Mouse (Mus musculus) hindbrain, embryonic 11.5 days (tissue): Measurements from ENCODE around the gene Hfe. TPM values are rescaled to one million over a fixed set of nuclear protein-coding genes. Genes with fewer than 3 reads are reported as not detected.
"Not testable (repeated sequence)": the region's sequence is repeated elsewhere in the genome, so short reads cannot be mapped to it uniquely, and the experiment has no call there.

ENCODE experiments used
- ATAC-seq: fragments of 200-750 bp; cut with Nextera tagmentation; 2 replicates; pipeline ENCODE4 v1.8.0; 2017; ENCODE audit warnings: mild to moderate bottlenecking, moderate TSS enrichment, moderate library complexity; ENCODE audit not compliant: low FRiP score
- DNase-seq: peaks from one replicate; pipeline ENCODE4 v3.0.0-alpha.2; 2015; ENCODE audit warnings: low spot score
- H3K27ac ChIP-seq: fragments of 300-500 bp; sonication (generic); 2 replicates; pipeline ENCODE4 v1.5.1; 2014; ENCODE audit warnings: mild to moderate bottlenecking, low read depth, low read length
- H3K27me3 ChIP-seq: fragments of 300-500 bp; sonication (generic); 2 replicates; pipeline ENCODE4 v1.6.1; 2014; ENCODE audit warnings: mild to moderate bottlenecking, low read length, moderate library complexity, mixed read lengths; ENCODE audit not compliant: control insufficient read depth, insufficient read depth
- H3K36me3 ChIP-seq: fragments of 300-500 bp; sonication (generic); 2 replicates; pipeline ENCODE4 v1.6.1; 2014; ENCODE audit warnings: mild to moderate bottlenecking, low read length, moderate library complexity, mixed read lengths; ENCODE audit not compliant: control insufficient read depth, insufficient read depth
- H3K4me1 ChIP-seq: fragments of 300-500 bp; sonication (generic); replicated peaks from 2 replicates; pipeline ENCODE4 v1.6.1; 2014; ENCODE audit warnings: low read length, mixed read lengths; ENCODE audit not compliant: control insufficient read depth, insufficient read depth
- H3K4me2 ChIP-seq: fragments of 300-500 bp; sonication (generic); replicated peaks from 2 replicates; pipeline ENCODE4 v1.6.1; 2014; ENCODE audit warnings: mild to moderate bottlenecking, low read depth, low read length
- H3K4me3 ChIP-seq: fragments of 300-500 bp; sonication (generic); 2 replicates; pipeline ENCODE4 v1.5.1; 2014; ENCODE audit warnings: low read depth, low read length
- H3K9ac ChIP-seq: fragments of 300-500 bp; sonication (generic); 2 replicates; pipeline ENCODE4 v1.6.1; 2014; ENCODE audit warnings: low read depth, low read length
- H3K9me3 ChIP-seq: fragments of 300-500 bp; sonication (generic); 2 replicates; pipeline ENCODE4 v1.6.1; 2016; ENCODE audit warnings: low read length; ENCODE audit not compliant: control insufficient read depth
- WGBS: fragments of 180-500 bp; shearing (Covaris S2); extraction: QIAGEN DNeasy Blood & Tissue Kit; methylation state at CpG from one replicate; pipeline ENCODE4 v1.1.7; 2014; 5-methylcytosine and 5-hydroxymethylcytosine counted together
- polyA plus RNA-seq: library from polyadenylated mRNA; unstranded; fragments of >200 nt; fragmentation: Nextera tagmentation; extraction: Ambion mirVana; gene quantifications from 2 replicates; pipeline ENCODE4 v1.2.1, GENCODE M21; 2014

Gene Hfe
- polyA plus RNA-seq, 1 experiment from 2014 or later = 3.4 TPM

GRCm38 (mm10) chr13:23746201-23747080, 35.8 kb upstream of the Hfe start, which contains the start of gene Hist1h2bb:
Gene Hist1h2bb, plus strand, starts transcription at chr13:23746734.
- not testable (repeated sequence) for H3K36me3 ChIP-seq, H3K9me3 ChIP-seq, H3K4me1 ChIP-seq, H3K27me3 ChIP-seq
- H3K9ac ChIP-seq = peak within 1 kb of the TSS; percentile 54
- peak within 1 kb of the TSS; percentile 59 for H3K4me2 ChIP-seq
- H3K27ac ChIP-seq = peak within 1 kb of the TSS; percentile 93
- peak; percentile 92 for ATAC-seq
- H3K4me3 ChIP-seq = peak within 1 kb of the TSS; percentile 31
- WGBS = 1% methylated on average over 36 of the region's 58 CpGs
- peak; percentile 76 for DNase-seq

- peak within 1 kb of the TSS; percentile 93 for H3K27ac ChIP-seq
- WGBS = 1% methylated on average over 28 of the region's 28 CpGs
- H3K4me3 ChIP-seq = peak within 1 kb of the TSS; percentile 31
- ATAC-seq = peak; percentile 74
- peaks cover 4% of the 10 kb centered on the region; the same call in 1 of the 2 replicates for H3K4me1 ChIP-seq
- H3K9me3 ChIP-seq = no peaks in the 10 kb centered on the region
- H3K36me3 ChIP-seq = no peaks in the 10 kb centered on the region
- H3K27me3 ChIP-seq = no peaks in the 10 kb centered on the region
- H3K9ac ChIP-seq = peak within 1 kb of the TSS; percentile 40
- H3K4me2 ChIP-seq = peak within 1 kb of the TSS; percentile 59
- DNase-seq = peak; percentile 87
Observed at GRCm38 (mm10) chr13:23745381-23746161, 34.9 kb upstream of the Hfe start, which contains the start of gene Hist1h3c. Gene Hist1h3c, minus strand, starts transcription at chr13:23745602.

- no peaks in the 10 kb centered on the region for H3K36me3 ChIP-seq
- H3K4me3 ChIP-seq = peak overlapping the region; percentile 30
- H3K9me3 ChIP-seq = no peaks in the 10 kb centered on the region
- H3K27ac ChIP-seq = peak overlapping the region; percentile 66
- H3K4me2 ChIP-seq = peak overlapping the region; percentile 39
- H3K27me3 ChIP-seq = no peaks in the 10 kb centered on the region
- peak; percentile 43 for DNase-seq
- no peak for ATAC-seq
- peak overlapping the region; percentile 32; the same call in 1 of the 2 replicates for H3K9ac ChIP-seq
- peaks cover 7% of the 10 kb centered on the region; the same call in 1 of the 2 replicates for H3K4me1 ChIP-seq
- WGBS = 2% methylated on average over 13 of the region's 36 CpGs
Observed at GRCm38 (mm10) chr13:23744421-23745380, 34.0 kb upstream of the Hfe start.

- no peak for ATAC-seq
- H3K4me3 ChIP-seq = peak overlapping the region; percentile 30; the same call in 1 of the 2 replicates
- peak; percentile 34 for DNase-seq
- peak overlapping the region; percentile 19; the same call in 1 of the 2 replicates for H3K9ac ChIP-seq
- peak overlapping the region; percentile 39 for H3K4me2 ChIP-seq
- H3K9me3 ChIP-seq = no peaks in the 10 kb centered on the region
- H3K4me1 ChIP-seq = peaks cover 7% of the 10 kb centered on the region; the same call in 1 of the 2 replicates
- H3K36me3 ChIP-seq = no peaks in the 10 kb centered on the region
- WGBS = 50% methylated on average over 4 of the region's 4 CpGs
- H3K27me3 ChIP-seq = no peaks in the 10 kb centered on the region
- H3K27ac ChIP-seq = peak overlapping the region; percentile 66
Observed at GRCm38 (mm10) chr13:23743963-23744362, 33.3 kb upstream of the Hfe start.

GRCm38 (mm10) chr13:23743215-23743614, 32.6 kb upstream of the Hfe start:
- Histone ChIP-seq H3K4me3 (no peak overlapping the region), H3K9me3 (no peaks in the 10 kb centered on the region), H3K4me1 (peaks cover 7% of the 10 kb centered on the region; the same call in 1 of the 2 replicates), H3K4me2 (no peak overlapping the region), H3K27ac (no peak overlapping the region), H3K27me3 (no peaks in the 10 kb centered on the region), H3K9ac (no peak overlapping the region), H3K36me3 (no peaks in the 10 kb centered on the region)
- 79% methylated on average over 5 of the region's 5 CpGs for WGBS
- ATAC-seq (no peak), DNase-seq (no peak)

- H3K4me2 ChIP-seq = no peak overlapping the region; the same call in 1 of the 2 replicates
- DNase-seq (no peak), ATAC-seq (no peak)
- no peaks in the 10 kb centered on the region for H3K27me3 ChIP-seq
- H3K9me3 ChIP-seq = no peaks in the 10 kb centered on the region
- no peaks in the 10 kb centered on the region for H3K36me3 ChIP-seq
- H3K27ac ChIP-seq = no peak overlapping the region
- H3K4me1 ChIP-seq = 0 out of 2 replicates have a peak, but pooled peaks cover 3% of the 10 kb centered on the region
- no peak overlapping the region for H3K9ac ChIP-seq
- no peak overlapping the region for H3K4me3 ChIP-seq
Observed at GRCm38 (mm10) chr13:23742007-23742406, 31.4 kb upstream of the Hfe start.

GRCm38 (mm10) chr13:23740910-23741309, 30.3 kb upstream of the Hfe start:
- ATAC-seq = no peak
- DNase-seq = no peak
- Histone ChIP-seq H3K27ac (0 out of 2 replicates have a peak overlapping the region, but pooled peaks have one; percentile 20), H3K9ac (peak overlapping the region; percentile 27; the same call in 1 of the 2 replicates), H3K4me2 (peak overlapping the region; percentile 96; the same call in 1 of the 2 replicates), H3K4me3 (no peak overlapping the region), H3K9me3 (no peaks in the 10 kb centered on the region), H3K36me3 (no peaks in the 10 kb centered on the region), H3K4me1 (0 out of 2 replicates have a peak, but pooled peaks cover 3% of the 10 kb centered on the region), H3K27me3 (no peaks in the 10 kb centered on the region)
- WGBS = 47% methylated on average over 5 of the region's 5 CpGs
